Mouse (Mus musculus) forebrain, postnatal 0 days (tissue): ENCODE data around the gene Rb1. TPM values are rescaled to one million over a fixed set of nuclear protein-coding genes. Genes with fewer than 3 reads are reported as not detected.

Source experiments
- ATAC-seq: fragments of 200-750 bp; cut with Nextera tagmentation; 2 replicates; pipeline ENCODE4 v1.8.0; 2017; ENCODE audit warnings: mild to moderate bottlenecking, moderate library complexity
- DNase-seq: peaks from one replicate; pipeline ENCODE4 v3.0.0-alpha.2; 2015
- H3K27ac ChIP-seq: fragments of 300-500 bp; sonication (generic); 2 replicates; pipeline ENCODE4 v1.5.1; 2014; ENCODE audit warnings: low read depth, mild to moderate bottlenecking, antibody characterized with exemption, low read length, moderate library complexity, mixed read lengths
- H3K27me3 ChIP-seq: fragments of 300-500 bp; sonication (generic); 2 replicates; pipeline ENCODE4 v1.6.1; 2014; ENCODE audit warnings: mild to moderate bottlenecking, low read length, mixed read lengths; ENCODE audit not compliant: insufficient read depth
- H3K36me3 ChIP-seq: fragments of 300-500 bp; sonication (generic); 2 replicates; pipeline ENCODE4 v1.6.1; 2014; ENCODE audit warnings: mild to moderate bottlenecking, moderate library complexity; ENCODE audit not compliant: insufficient read depth
- H3K4me1 ChIP-seq: fragments of 300-500 bp; sonication (generic); 2 replicates; pipeline ENCODE4 v1.6.1; 2014; ENCODE audit warnings: antibody characterized with exemption; ENCODE audit not compliant: insufficient read depth
- H3K4me2 ChIP-seq: fragments of 300-500 bp; sonication (generic); 2 replicates; pipeline ENCODE4 v1.6.1; 2014; ENCODE audit warnings: low read depth, mild to moderate bottlenecking, moderate library complexity
- H3K4me3 ChIP-seq: fragments of 300-500 bp; sonication (generic); 2 replicates; pipeline ENCODE4 v1.5.1; 2014; ENCODE audit warnings: low read depth, low read length, mixed read lengths
- H3K9ac ChIP-seq: fragments of 300-500 bp; sonication (generic); 2 replicates; pipeline ENCODE4 v1.6.1; 2014; ENCODE audit warnings: mild to moderate bottlenecking
- H3K9me3 ChIP-seq: fragments of 300-500 bp; sonication (generic); 2 replicates; pipeline ENCODE4 v1.6.1; 2016; ENCODE audit warnings: low read length
- CTCF ChIP-seq: sonication (generic); IDR thresholded peaks from 2 replicates; pipeline ENCODE4 v1.5.1; 2016; ENCODE audit warnings: antibody characterized with exemption, control low read depth, low read depth
- WGBS: fragments of 180-500 bp; shearing (Covaris S2); extraction: QIAGEN DNeasy Blood & Tissue Kit; methylation state at CpG from one replicate; pipeline ENCODE4 v1.1.7; 2014; 5-methylcytosine and 5-hydroxymethylcytosine counted together
- polyA plus RNA-seq: library from polyadenylated mRNA; unstranded; fragments of >200 nt; fragmentation: Nextera tagmentation; extraction: Ambion mirVana; gene quantifications from 2 replicates; pipeline ENCODE4 v1.2.1, GENCODE M21; 2015
- total RNA-seq: library from RNA; depleted of rRNA; stranded (reverse); fragments of >200 nt; gene quantifications from 2 replicates; pipeline ENCODE4 v1.2.3, GENCODE M21; 2014

Gene Rb1
- total and polyA plus RNA-seq, 2 experiments from 2014 or later, result 20.6 to 37.9 TPM

DNA sequence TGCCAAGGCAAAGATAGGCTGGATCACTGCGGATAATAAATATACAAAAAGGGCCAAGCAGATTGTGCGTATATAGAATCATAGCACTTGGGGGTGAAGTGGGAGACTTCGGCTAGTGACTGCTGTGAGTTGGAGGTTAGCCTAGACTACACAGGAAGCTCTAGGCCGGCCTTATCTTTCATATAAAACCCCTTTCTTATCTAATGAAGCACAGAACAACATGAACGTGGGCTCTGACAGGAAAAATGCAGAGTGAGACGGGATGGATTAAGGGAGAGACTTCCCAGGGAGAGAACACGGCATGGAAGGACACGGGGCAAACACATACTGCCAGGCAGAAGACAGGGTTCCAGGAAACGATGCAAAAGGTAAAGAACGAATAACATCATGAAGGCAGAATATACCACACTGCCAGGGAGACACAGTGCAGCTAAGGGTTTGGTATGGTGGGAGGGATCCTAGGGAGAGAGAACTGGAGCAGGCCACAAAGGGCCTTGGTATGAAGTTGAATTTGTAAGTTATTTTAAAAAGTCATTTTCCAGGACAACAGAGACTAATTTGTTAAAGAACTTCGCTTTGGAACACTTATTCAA is 44.6 kb upstream of the Rb1 start:
- Histone ChIP-seq H3K9me3 (no peaks in the 10 kb centered on the region), H3K36me3 (peaks cover 31% of the 10 kb centered on the region), H3K4me2 (no peak overlapping the region), H3K27ac (no peak overlapping the region), H3K9ac (no peak overlapping the region), H3K4me1 (no peaks in the 10 kb centered on the region), H3K27me3 (no peaks in the 10 kb centered on the region), H3K4me3 (no peak overlapping the region)
- 80% methylated on average over 11 of the region's 11 CpGs for WGBS
- TF ChIP-seq CTCF, result no peak
- ATAC-seq, result no peak
- no peak for DNase-seq

GRCm38 (mm10) chr14:73369634-73370033 is 44.0 kb upstream of the Rb1 start:
- no peak for ATAC-seq
- Histone ChIP-seq H3K27ac (no peak overlapping the region), H3K4me3 (no peak overlapping the region), H3K4me2 (no peak overlapping the region), H3K36me3 (peaks cover 36% of the 10 kb centered on the region), H3K27me3 (no peaks in the 10 kb centered on the region), H3K4me1 (no peaks in the 10 kb centered on the region), H3K9ac (no peak overlapping the region), H3K9me3 (no peaks in the 10 kb centered on the region)
- no peak for DNase-seq
- 87% methylated on average over 4 of the region's 4 CpGs for WGBS
- TF ChIP-seq CTCF, result no peak

DNA sequence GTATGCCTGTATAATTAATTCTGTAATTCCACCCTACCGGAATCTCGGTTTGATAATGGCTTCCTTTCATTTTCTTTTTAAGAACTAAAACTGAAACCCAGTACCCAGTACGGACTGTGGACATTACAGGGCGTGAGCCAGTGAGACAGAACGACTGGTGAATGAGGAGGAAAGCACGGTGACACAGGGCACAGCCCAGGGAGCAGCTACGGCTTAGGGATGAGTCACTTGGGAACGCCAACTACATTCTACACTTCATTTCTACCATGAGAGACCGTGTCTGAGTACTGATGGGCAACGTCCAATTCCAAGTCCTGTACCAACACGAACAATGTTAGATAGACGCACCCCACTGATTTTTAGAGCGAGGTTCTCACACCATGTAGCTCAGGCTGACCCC is 43.3 kb upstream of the Rb1 start:
- no peak overlapping the region for H3K4me3 ChIP-seq
- 94% methylated on average over 13 of the region's 13 CpGs for WGBS
- DNase-seq (no peak), ATAC-seq (no peak)
- H3K4me1 ChIP-seq, result no peaks in the 10 kb centered on the region
- no peak overlapping the region for H3K9ac ChIP-seq
- no peaks in the 10 kb centered on the region for H3K9me3 ChIP-seq
- H3K4me2 ChIP-seq, result no peak overlapping the region
- no peak for TF ChIP-seq CTCF
- peaks cover 39% of the 10 kb centered on the region for H3K36me3 ChIP-seq
- no peak overlapping the region for H3K27ac ChIP-seq
- H3K27me3 ChIP-seq, result no peaks in the 10 kb centered on the region

- Histone ChIP-seq H3K36me3 (peaks cover 47% of the 10 kb centered on the region), H3K27ac (no peak overlapping the region), H3K9me3 (no peaks in the 10 kb centered on the region), H3K4me1 (no peaks in the 10 kb centered on the region), H3K4me3 (no peak overlapping the region), H3K27me3 (no peaks in the 10 kb centered on the region), H3K4me2 (no peak overlapping the region), H3K9ac (no peak overlapping the region)
- ATAC-seq (no peak), DNase-seq (no peak)
- WGBS, result 96% methylated on average over 13 of the region's 13 CpGs
- TF ChIP-seq CTCF, result no peak
These were observed 42.6 kb upstream of the Rb1 start for GRCm38 (mm10) chr14:73368221-73368620.

DNA sequence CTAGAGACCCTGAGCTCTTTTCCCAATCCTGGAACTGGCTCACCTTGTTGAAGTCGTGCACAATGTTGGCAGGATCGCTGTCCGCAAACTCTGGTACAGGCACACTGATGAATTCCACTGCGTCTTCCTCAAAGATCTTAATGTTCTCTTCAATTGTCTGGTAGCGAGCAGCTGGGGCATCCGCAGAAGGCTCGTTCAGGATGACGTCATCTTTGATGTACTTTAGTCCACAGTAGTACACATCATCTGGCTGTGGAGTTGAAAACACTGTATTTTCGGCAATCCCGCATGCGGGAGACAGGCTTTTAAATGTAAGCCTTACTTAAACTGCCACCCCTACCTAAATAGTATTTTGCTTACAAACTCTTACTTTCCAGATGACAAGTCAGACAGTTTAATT is 40.7 kb upstream of the Rb1 start:
- WGBS, result 59% methylated on average over 11 of the region's 11 CpGs
- ATAC-seq (no peak; the same call in 1 of the 2 replicates), DNase-seq (peak; percentile 35)
- no peak for TF ChIP-seq CTCF
- Histone ChIP-seq H3K27me3 (no peaks in the 10 kb centered on the region), H3K27ac (no peak overlapping the region), H3K36me3 (peaks cover 59% of the 10 kb centered on the region), H3K4me2 (no peak overlapping the region), H3K4me3 (no peak overlapping the region), H3K4me1 (no peaks in the 10 kb centered on the region), H3K9ac (no peak overlapping the region), H3K9me3 (no peaks in the 10 kb centered on the region)

DNA sequence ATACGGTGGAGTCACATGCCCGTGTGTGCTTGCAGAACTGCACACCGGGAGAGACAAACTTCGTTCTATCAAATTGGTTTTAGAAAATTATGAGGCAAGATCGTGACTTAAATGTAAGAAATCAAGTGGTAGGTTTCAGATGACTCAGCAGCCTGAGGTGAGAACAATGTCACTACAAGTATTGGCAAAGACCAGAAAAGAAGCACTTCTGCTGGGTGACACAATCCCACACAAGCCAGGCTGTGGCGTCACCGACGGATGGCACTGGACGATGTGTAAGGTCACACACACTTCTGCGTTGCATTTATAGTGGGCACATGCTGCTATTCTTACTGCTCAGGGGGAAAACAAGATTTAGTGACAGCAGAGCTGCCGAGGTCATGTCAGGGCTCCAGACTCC is 38.2 kb upstream of the Rb1 start:
- WGBS, result 95% methylated on average over 11 of the region's 11 CpGs
- Histone ChIP-seq H3K4me3 (no peak overlapping the region), H3K27me3 (no peaks in the 10 kb centered on the region), H3K9me3 (no peaks in the 10 kb centered on the region), H3K4me1 (no peaks in the 10 kb centered on the region), H3K9ac (no peak overlapping the region), H3K27ac (no peak overlapping the region), H3K4me2 (no peak overlapping the region), H3K36me3 (peaks cover 82% of the 10 kb centered on the region)
- DNase-seq (no peak), ATAC-seq (no peak)
- TF ChIP-seq CTCF, result no peak

- H3K9ac ChIP-seq, result no peak overlapping the region
- no peaks in the 10 kb centered on the region for H3K9me3 ChIP-seq
- TF ChIP-seq CTCF, result no peak
- H3K27me3 ChIP-seq, result no peaks in the 10 kb centered on the region
- peaks cover 39% of the 10 kb centered on the region for H3K36me3 ChIP-seq
- DNase-seq (no peak), ATAC-seq (no peak)
- no peak overlapping the region for H3K27ac ChIP-seq
- H3K4me2 ChIP-seq, result no peak overlapping the region
- H3K4me1 ChIP-seq, result no peaks in the 10 kb centered on the region
- no peak overlapping the region for H3K4me3 ChIP-seq
- 93% methylated on average over 8 of the region's 8 CpGs for WGBS
These were observed 29.1 kb upstream of the Rb1 start for GRCm38 (mm10) chr14:73354700-73355099.

GRCm38 (mm10) chr14:73351118-73351517 is 25.5 kb upstream of the Rb1 start:
- H3K36me3 ChIP-seq, result peaks cover 9% of the 10 kb centered on the region; the same call in 1 of the 2 replicates
- DNase-seq (no peak), ATAC-seq (no peak)
- H3K4me1 ChIP-seq, result no peaks in the 10 kb centered on the region
- no peaks in the 10 kb centered on the region for H3K9me3 ChIP-seq
- WGBS, result 92% methylated on average over 5 of the region's 5 CpGs
- H3K27ac ChIP-seq, result no peak overlapping the region
- no peak overlapping the region for H3K4me2 ChIP-seq
- H3K4me3 ChIP-seq, result no peak overlapping the region
- no peaks in the 10 kb centered on the region for H3K27me3 ChIP-seq
- no peak for TF ChIP-seq CTCF
- no peak overlapping the region for H3K9ac ChIP-seq
